Mouse (Mus musculus): ENCODE measurements around the gene Cyb5d2.
A peak's percentile ranks its signal among the peaks of the same experiment; 100 is the strongest.
"Not testable (repeated sequence)": the region's sequence is repeated elsewhere in the genome, so short reads cannot be mapped to it uniquely, and the experiment has no call there.

The Cyb5d2 gene

GRCm38 (mm10) chr11:72778957-72779356 lies 17.0 kb downstream of the Cyb5d2 start:
- DNase-seq (ENCODE audit: low read depth, low spot score): no peak

DNA sequence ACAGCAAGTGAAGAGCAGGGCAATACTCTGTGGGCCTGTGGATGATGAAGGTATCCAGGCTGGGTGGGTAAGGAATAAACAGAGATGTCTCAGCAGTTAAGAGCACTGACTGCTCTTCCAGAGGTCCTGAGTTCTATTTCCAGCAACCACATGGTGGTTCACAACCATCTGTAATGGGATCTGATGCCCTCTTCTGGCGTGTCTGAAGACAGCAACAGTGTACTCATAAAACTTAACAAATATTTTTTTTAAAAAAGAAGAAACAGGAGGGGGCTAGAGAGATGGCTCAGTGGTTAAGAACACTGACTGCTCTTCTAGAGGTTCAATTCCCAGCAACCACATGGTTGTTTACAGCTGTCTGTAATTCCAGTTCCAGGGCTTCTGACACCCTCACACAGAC lies 23.3 kb downstream of the Cyb5d2 start:
- DNase-seq (ENCODE audit: low read depth, low spot score): not testable (repeated sequence)

DNA sequence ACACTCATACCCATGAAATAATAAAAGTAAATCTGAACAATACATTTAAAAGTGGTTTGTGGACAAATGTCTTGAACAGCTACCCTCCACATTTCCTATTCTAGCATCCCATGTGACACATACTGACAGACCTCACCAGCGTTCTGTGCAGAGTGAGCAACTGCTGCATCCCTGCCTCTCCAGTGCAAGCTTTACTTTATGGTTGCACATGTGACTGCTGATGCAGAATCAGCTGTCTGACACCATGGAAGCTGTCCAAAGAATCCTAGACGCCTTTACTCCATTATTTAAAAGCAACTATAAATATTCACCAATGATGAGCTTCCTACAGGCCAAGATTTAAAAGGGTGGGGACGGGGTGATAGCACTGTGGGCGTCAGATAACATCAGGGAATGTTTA lies 24.5 kb downstream of the Cyb5d2 start:
- DNase-seq (ENCODE audit: low read depth, low spot score): no peak

DNA sequence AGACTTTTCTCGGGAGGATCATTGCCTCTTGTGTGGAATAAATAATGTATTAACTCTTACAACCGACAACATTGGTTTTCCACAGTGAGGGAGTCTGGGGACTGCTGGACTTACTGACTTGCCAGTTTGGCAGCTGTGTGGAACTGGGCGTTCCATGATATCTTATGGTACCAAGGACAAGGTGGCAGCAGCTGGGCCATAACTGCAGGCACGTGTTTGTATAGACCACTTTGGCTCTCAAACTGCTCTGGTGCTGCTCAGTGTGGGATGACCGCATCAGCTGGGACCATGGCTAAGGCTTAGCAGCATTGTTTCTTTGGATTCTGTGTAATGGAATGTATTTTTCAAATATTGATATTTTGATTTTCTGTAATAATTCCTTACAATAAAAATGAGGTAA lies 25.1 kb downstream of the Cyb5d2 start:
- DNase-seq (ENCODE audit: low read depth, low spot score): no peak

DNA sequence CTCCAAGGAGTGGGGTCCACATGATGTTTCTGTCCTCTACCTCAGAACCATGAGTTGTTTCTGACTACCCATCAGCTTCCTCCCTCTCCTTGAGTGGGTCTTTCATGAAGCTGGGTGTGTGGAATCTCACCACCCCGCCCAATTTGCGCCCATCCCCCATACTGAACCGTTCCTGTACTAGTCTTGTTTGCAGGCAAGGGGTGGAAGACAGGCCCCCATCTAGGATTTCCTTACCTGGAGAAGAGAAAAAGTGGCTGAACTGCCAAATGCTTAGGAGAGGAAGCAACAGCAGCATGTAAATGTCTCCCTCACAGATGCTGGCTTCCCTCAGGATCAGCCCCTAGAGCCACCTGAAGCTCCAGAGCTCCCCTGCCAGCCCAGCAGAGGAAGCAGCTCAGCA lies 25.6 kb downstream of the Cyb5d2 start:
- no peak for DNase-seq (ENCODE audit: low read depth, low spot score)

DNA sequence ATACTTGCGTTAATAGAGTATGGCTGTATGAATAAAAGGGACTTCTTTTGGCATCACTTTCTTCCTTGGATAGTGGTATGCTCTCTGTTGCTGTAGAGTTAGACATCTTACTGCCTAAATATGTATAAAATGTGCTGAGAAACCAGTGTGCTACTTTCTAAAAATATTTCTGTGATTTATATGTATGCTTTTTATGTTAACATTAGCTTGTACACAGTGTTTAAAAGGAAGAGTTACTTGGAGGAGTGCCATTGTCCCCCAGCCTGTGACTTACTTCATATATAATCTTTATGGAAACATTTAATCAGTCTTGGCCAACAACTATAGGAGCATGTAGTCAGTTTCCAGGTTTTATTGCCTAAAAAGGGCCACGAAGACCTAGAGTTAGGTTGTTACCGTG lies 26.9 kb downstream of the Cyb5d2 start:
- no peak for DNase-seq (ENCODE audit: low read depth, low spot score)

- DNase-seq (ENCODE audit: low read depth, low spot score): no peak
Measured at GRCm38 (mm10) chr11:72767716-72768115, 28.2 kb downstream of the Cyb5d2 start.

- no peak for DNase-seq (ENCODE audit: low read depth, low spot score)
Measured at GRCm38 (mm10) chr11:72764270-72764669, 31.7 kb downstream of the Cyb5d2 start.

DNA sequence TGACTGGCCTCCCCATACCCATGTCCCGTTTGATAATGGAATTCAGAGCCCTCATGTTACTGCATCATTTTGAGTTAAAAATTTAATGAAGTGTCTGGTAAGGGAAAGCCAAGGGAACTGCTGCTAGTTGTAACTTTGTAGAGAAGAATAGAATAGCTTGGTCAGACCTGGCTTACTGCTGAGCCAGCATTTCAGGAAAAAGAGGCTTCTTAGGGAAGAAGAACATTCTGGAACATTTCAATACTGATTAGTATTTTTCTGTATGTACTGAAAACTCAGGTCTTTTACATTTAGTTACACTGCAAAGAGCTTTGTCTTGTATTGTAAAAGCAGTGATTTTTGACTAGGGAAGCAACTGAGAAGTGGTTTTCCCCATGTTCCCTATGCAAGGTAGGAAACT lies 35.2 kb downstream of the Cyb5d2 start:
- DNase-seq (ENCODE audit: low read depth, low spot score): no peak

DNA sequence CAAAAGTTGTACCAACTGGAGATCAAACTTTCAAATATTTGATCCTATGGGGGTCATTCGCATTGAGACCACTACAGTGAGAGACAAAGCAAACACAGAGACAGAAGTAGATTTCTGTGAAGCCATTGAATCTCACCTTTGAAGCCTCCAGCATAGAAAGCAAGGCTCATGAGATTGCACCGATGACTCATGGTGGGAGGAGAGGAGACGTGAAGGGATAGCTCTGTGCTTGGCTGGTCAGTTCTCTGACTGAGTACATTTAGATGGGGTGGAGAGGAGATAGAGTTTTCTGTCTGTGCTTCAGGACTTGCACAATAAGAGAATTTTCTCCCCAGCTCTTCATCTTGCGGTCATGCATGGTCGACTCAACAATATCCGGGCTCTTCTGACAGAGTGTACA lies 36.4 kb downstream of the Cyb5d2 start:
- no peak for DNase-seq (ENCODE audit: low read depth, low spot score)

DNA sequence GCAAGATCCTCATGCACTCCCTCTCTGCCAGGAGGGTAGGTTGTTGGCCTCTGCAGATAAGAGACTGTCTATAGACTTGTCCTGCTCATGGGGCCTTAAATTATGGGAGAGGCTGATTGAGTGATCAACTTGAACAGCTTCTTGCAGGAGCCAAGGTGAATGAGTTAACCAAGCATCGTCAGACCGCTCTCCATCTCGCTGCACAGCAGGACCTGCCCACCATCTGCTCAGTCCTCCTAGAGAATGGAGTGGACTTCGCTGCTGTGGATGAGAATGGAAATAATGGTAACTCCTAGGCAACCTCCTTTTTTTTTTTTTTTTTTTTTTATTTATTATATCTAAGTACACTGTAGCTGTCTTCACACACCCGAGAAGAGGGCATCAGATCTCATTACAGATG lies 37.6 kb downstream of the Cyb5d2 start:
- DNase-seq (ENCODE audit: low read depth, low spot score): no peak

DNA sequence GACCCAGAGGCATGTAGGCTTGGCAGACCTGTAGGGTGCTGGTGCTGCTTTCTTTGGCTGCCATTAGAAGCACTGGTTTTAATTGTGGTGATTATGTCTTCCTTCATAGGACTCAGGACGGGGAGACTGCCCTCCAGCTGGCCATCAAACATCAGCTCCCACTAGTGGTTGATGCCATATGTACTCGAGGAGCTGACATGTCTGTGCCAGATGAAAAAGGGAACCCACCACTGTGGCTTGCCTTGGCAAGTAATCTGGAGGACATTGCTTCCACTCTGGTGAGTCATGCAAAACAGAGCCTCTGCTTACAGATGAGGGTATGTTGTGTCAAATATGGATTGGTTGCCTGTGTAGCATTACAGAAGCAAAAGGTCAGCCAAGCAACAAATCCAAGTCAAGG lies 44.0 kb downstream of the Cyb5d2 start:
- DNase-seq (ENCODE audit: low read depth, low spot score): peak; percentile 53

GRCm38 (mm10) chr11:72739048-72739447 lies 56.9 kb downstream of the Cyb5d2 start:
- DNase-seq (ENCODE audit: low read depth, low spot score): no peak

GRCm38 (mm10) chr11:72737517-72737916 lies 58.4 kb downstream of the Cyb5d2 start:
- DNase-seq (ENCODE audit: low read depth, low spot score): not testable (repeated sequence)

- no peak for DNase-seq (ENCODE audit: low read depth, low spot score)
Measured at GRCm38 (mm10) chr11:72736320-72736719, 59.6 kb downstream of the Cyb5d2 start.

- no peak for DNase-seq (ENCODE audit: low read depth, low spot score)
Measured at GRCm38 (mm10) chr11:72735519-72735860, 60.5 kb downstream of the Cyb5d2 start.

DNA sequence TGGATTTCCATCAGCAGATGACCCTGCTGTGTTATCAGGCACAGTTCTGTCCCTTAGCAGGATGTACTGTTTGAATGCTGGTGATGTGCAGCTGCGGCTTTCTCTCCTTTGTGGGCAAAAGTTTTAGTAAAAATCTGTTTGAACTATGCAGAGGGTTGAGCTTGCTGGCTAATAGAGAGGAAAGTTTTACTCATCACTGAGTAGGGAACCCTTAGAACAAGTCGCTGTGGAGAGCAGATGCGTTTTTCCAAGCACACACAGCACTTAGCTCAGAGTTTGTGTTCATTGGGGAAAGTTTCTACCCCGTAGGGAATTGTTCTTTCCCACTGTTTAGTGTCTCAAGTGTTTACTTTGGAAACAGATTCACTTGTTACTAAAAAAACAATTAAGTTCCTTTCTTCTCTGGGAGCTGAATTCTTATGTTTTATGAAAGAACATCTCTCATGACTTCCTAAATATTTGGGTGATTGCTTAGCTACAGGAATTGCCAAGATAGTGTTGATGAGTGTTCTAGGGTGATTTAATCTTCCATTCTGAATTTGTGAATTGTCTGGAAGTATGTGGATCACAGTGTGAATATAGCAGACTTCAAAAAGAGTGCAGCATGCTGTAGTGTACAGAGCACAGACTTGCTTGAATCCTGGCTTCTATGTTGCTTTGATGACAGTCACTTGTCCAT lies 61.0 kb downstream of the Cyb5d2 start:
- DNase-seq (ENCODE audit: low read depth, low spot score): peak; percentile 81

DNA sequence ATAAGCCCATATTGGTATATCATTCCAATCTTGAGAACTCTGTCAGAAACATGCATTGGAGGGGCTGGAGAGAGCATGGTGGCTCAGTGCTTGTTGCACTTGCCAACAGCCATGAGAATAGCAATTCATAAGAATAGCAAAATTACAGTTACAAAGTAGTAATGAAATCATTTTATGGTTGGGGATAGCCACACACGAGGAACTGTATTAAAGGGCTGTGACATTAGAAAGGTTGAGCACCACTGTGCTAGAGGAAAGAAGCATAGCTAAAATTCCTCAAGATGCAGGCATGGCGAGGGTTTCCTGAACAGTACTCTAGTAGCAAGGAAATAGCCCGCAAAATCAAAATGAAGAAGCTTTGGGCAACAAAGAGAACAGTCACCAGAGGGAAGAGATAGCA lies 62.2 kb downstream of the Cyb5d2 start:
- DNase-seq (ENCODE audit: low read depth, low spot score): no peak

All from skeletal muscle tissue, adult 2 months (tissue).